Mouse (Mus musculus) frontal cortex, postnatal 25 days (tissue): Measurements from ENCODE around the gene Ccdc34.
"Not testable (repeated sequence)": the region's sequence is repeated elsewhere in the genome, so short reads cannot be mapped to it uniquely, and the experiment has no call there.

Source experiments
- DNase-seq, 2 experiments: peaks; one replicate each; pipeline ENCODE4 v3.0.0; 2022; ENCODE audit warnings: low spot score in 2 of 2

Gene Ccdc34

DNA sequence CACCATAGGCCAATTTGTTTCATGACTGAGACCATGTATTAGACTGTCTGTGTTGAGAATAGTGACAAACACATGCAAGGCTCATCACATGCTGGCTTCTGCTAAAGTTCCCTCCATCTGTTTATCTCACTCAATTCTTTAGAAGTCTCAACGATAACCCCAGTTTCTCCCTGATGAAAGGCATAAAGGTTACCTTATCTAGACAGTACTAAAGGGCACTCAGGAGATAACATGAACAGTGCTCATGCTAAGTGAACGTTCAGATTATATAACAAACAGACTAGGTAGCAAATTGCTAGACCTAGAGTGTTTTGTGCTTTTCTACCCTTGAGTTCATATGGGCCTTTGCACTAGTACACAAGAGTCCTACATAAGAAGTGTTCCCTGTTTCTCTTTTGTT, 59.6 kb downstream of the Ccdc34 start:
- no peak for DNase-seq

DNA sequence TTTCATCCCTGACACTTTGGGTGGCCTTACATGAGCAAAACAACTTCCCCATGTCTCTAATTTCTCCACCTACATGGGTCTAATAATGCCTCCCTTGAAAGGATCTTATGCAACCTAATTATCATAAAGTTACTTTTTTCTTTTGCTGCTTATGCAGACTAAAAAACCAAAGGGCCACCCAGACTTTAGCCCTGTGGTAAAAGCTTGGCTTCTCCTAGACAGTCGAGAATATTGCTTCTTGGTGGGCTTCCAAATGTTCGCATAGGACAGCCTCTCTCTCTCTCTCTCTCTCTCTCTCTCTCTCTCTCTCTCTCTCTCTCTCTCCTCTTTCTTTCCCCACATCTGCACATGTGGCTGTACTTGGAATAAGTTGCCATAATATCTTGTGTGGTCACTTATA, 60.0 kb downstream of the Ccdc34 start:
- DNase-seq: no peak

DNA sequence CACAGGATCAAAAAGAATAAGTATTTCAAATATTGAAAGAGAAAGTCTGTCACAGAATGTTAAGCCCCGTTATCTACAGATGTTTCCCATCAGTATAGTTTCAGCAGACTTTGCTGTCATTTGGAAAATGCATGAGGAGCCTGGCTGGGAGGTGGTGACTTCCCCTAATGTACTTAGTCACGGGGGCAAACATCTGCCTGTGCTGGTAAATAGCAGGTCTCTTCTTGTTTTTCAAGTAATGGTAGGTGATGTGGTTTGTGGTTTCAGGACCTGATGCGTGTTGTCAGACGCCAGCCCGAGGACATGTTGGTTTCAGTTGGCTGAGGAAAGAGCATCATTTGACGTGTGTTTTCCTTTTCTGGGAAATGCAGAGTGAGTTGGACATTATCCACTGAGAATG, 62.9 kb downstream of the Ccdc34 start:
- DNase-seq: no peak

DNA sequence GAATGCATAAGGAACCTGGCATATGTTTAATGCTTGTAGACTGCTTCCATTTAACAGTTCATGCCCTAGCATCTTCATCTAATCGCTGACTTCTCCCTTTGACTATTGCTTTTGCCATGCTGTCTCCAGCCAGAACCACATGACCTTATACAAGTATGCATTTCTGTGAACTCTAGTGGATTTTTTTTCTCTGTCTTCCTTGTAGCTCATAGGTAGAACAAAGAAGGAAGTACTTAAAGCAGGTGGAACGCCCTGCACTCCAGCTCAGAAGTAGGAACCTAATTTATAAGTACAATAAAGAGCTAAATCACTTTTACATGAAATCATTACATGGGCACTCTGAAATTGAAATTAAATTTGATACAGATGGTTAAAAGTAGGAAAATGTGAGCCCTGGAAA, 65.4 kb downstream of the Ccdc34 start:
- no peak for DNase-seq

DNA sequence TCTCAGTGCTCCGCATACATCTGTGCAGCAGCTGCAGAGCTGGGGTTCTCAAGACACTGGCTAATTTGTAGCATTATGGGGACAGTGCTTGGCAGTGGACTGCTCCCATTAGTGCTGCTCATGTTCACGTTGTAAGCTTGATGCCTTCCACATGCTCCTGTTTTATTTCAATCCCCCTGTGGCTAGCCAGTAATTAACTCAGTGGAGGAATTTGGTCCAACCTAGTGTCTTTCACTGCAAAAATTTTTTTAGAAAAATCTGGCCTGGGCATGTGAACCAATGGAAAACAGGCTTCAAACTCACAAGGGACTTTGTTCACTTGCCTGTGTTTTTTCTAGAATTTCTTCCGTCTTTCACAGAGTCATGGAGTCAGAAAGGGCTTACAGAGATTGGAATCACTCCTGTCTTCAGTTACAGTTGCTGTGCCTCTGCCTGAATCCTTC, 68.1 kb downstream of the Ccdc34 start:
- DNase-seq: no peak

DNA sequence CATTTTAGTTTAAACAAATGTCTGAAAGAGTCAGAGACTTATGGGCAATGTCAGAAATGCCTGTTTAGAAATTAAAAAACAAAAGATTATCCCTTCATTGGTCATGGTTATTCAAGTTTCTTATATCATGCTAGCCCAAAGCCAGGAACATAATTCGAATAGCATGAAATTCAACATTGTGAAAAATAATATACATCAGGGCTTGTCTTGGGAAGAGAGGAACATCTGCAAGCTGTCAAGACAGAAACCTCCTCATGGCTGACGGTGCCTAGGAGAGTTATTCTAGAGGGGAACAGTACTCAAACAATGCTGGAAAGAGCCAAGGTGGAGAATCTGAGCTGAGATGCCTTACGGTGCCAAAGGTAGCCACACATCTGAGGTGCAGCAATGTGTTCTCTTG, 96.5 kb downstream of the Ccdc34 start:
- no peak for DNase-seq

DNA sequence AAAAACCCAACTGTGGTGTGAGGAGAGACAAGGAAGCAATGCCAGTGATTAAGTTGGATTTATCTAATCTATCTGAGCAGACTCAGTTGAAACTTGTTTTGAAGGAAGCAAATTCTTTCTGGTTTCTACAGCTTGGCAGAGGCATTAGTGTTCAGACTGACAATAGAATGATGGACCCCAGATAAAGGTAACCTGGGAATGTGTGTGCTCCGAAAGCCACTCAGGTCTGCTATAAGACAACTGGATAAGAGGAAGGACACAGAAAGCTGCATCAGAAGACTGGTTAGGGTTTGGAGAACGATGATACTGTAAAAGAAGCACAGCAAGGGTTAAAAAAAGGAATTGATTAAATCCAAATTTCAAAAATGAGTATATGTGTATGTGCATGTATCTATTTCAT, 111.8 kb downstream of the Ccdc34 start:
- no peak for DNase-seq

DNA sequence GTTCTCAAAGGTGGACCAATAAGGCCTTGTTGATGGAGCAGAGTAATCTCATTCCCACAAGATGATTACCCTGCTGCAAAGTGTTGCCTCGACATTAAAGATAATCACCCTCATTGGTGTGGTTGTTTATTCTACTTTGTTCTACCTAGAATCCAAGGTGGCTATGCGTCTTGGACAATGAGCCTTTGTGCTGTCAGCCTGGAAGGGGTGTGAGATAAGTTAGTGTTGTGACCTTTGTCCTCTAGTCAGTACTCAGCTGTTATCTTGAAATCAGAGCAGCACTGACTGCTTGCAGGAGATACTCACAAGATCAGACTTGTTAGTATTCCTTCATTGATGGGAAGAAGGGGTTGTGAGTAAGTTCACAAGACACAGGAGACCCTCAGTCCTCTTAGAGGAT, 114.0 kb downstream of the Ccdc34 start:
- no peak for DNase-seq

DNA sequence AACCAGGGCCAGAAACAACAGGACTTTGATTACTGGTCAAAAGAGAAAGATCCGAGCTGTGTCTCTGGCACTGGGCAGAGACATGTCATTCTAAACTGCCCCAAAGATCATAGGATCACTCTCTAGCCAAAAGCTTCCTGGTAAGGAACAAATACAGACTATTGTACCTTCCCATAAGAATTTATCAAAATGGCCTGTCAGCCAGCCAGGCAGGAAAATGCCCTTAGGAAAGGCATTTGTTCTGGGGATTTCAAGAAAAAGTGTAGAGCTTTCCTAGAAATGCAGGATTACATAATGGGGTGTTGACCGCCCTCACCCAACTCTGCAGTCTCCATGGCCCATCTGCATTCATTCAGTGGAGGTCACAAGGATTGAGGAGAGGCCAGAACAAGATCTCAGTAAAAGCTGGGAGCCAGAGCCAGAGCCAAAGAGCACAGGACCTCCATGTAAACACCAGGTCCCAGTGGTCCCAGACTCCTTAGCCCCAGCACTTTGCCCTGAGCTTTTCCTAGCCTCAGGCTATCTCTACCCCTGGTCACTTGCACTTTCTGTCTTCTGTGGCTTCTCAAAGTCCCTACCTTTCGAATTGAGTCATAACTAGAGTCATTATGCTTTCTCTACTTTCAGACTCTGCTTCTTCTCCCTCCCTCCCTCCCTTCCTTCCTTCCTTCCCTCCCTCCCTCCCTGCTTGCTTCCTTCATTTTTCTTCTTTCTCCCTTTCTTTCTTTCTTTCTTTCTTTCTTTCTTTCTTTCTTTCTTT, 115.9 kb downstream of the Ccdc34 start:
- no peak for DNase-seq

DNA sequence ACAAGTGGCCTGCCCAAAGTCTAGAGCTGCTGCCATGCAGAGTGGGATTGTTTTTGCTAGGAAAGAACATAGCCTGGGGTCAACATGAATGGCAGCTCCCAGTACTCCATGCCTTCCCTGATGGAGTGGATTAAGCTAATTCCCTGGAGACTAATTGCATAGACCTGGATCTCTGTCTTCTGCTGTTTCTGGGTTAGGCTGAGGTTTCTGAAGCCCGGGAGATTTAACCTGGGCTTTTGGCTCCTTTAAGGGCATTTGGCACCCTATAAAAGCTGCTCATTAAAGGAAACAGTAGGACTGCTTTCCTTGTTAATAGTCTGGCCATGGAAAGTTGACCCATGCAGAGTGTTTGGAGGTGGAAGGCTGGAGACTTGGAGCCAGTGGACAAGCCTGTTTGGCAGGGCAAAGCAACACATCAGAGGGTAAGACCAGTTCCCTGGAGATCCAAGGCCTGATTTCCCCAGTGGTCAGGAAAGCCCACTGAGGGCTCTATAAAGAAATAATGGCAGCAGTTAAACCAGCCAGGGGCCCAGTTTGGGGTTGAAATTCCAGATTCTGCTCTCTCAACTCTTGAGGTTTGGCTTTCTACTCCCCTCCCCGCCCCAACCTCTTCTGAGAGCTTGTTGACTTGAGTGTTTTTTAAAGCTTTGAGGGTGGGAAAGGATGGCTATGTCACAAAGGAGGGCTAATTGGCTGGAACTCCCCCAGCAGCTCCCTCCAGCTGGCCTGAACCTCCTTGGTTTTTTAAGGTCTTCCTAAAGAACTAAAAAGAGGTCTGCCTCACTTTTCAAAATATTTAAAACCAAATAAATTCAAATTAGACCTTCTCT, 117.4 kb downstream of the Ccdc34 start:
- DNase-seq: peak in 1 of 2 experiments; percentile 5

DNA sequence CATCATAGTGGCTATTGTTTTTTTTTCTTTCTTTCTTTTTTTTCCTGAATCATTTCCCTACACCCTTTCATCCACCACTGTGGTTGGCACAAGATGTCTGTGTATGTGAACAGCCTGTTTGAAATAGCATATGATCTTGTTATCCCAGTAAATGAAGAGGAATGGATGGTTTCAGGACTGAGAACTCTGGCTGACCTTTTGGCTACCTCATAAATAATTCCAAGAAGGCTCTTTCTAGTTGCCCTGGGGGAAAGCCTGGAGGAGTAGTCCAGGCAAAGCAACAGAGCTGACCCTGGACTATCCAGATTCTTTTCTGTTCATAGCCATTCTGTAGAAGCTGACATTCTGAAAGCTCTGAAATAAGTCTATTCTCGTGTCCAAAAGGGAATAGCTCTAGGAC, 119.7 kb downstream of the Ccdc34 start:
- no peak for DNase-seq

DNA sequence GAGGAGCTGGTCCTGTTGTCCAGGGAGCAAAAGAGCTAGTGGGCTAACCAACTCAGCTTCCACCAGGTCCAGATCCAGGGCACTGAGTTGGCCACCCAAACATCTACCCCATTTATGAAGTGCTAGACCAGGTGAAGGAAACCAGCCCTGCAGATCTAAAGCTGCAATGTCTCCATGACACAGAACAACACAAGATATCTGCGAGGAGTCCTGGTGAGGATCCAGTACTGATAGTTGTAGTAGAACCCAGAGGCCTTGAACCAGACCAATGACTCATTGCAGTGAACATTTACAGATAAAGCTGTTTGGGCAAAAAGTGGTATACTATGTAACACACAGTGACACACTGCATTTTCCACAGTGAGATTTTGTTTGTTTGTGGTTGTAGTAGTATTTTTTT, 120.5 kb downstream of the Ccdc34 start:
- no peak for DNase-seq

DNA sequence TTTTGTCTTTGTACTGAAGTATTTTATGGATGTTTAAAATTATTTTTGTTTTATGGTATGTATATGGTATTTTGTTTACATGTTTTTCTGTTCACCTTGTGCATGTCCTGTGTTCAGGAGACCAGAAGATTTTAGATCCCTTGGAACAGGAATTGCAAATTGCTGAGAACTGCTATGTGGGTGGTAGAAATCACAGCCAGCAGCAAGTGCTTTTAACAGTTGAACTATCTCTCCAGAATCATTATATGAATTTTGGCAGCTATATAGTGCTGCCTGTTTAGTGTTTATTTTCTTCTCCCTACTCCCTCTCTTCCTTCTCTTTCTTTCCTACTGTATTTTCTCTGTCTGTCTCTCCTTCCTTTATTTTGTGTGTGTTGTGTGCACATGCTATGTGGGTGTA, 130.4 kb downstream of the Ccdc34 start:
- DNase-seq: not testable (repeated sequence)

DNA sequence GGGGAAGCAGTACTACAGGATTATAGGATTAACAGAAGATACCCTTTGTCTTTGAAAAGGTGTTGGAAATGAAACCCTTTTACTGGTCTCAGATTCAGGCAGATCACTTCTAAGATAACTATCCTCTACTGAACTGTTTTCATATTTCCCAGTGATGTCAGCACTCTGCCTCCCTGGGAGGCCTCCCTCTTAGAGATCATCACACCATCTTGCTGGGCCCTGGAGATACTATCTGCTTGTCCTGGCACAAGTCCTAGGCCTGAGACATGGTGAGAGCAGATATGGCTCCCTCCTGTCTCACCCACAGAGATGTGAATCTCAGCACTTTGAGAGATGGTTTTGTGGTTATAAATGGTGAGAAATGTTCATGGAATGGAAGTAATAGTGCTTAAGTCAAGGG, 131.6 kb downstream of the Ccdc34 start:
- no peak for DNase-seq

DNA sequence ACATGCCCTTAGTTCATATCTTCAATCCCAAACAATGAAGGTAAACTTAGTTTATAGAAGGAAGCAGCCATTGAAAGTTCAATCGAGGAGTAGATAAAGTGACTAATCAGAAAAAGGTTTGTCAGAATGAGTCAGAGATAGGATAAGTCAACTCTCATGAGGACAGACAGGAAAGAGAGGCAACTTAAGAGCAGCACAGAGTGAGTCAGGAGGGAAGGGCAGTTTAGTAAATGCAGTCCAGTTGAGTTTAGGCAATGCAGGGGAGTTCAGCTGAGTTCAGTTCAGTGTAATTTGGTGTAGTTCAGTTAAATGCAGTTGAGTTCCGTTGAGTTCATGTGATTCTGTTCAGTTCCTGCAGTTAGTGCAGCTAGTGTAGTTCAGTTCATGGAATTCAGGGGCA, 138.7 kb downstream of the Ccdc34 start:
- DNase-seq: no peak

DNA sequence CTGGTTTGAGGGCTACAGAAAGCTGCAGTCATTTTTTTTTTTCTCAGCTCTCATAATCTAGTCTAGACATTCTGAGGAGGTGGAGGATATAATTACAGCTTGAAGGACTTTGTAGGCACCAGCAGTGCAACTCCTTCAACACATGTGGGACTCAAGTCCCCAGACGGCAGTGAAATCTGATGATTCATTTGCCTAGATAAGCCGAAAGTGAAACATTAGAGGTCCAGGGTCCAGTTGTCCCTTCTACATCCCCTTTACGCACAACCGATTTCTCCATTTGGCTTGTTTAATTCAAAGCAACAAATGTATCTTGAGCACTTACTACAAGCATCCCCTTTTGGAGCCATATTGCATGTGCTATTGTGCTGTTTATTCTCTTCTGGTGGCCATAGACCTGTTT, 147.4 kb downstream of the Ccdc34 start:
- no peak for DNase-seq

DNA sequence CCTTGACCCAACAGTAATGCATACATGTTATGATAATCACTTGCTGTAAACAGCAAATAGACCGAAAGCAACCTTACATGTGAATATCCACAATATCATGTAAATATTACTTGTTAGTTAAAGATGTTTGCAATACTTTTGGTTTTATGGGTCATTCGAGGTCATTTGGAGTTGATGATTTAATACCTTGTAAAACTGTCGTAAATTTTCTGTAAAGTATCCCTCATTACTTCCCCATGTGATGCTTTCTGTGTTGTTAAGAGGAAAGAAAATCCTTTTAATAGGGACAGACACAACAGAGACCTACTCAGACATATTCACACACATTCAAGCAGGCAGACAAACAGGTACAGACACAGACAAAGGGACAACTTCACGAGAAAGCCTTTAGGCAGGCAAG, 150.1 kb downstream of the Ccdc34 start:
- no peak for DNase-seq

DNA sequence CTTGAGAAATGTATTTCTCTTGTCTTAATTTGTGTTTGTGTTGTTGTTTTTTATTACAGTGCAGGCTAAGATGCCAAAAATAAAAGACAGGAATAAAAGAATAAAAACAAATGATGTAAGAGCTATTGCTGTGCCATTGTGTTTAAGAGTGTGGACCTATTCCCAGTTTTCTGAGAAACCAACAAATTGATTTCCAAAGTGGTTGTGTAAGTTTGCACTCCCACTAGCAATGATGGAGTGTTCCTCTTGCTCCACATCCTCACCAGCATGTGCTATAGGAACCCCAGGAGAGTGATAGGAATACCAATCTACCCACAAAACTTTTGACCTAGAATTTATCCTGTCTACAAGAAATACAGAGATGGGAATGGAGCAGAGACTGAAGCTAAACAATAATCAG, 150.7 kb downstream of the Ccdc34 start:
- no peak for DNase-seq

DNA sequence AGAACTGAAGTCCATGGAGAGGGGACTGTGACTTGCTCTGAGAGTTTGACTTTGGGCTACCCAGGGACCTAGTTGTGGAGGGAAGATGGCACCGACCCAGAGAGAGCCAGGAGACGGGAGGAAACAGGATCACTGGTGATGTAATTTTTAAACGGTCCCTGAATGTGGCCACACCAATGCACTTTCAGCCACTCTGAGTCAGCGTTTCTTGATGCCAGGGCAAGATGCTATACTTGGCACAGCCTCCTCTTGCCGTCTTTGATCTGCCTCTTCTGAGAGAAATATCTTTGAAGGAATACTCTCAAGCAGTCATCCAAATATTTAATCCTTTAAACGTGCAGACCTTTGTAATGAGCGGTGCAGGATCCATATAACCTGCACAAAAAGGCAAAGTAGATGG, 154.8 kb downstream of the Ccdc34 start:
- DNase-seq: no peak

DNA sequence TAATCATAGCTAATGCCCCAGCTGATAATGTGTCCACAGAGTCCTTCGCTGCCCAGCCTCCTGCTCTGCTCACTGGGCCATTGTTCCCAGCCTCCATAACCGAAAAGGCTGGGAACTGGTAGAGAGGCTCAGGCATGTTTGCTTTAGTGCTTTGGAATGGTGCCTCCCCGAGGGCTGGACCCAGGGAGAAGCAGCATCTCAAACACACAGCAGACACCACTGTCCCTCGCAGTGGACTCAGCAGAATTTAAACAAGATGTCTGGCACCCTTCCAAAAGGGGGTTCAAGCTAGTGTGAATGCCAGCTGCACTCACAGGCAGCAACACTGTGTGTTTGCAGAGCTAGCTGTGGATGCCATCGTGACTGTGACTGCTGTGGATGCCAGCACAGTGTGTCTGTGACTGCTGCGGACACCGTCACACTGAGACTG, 156.2 kb downstream of the Ccdc34 start:
- DNase-seq: no peak

DNA sequence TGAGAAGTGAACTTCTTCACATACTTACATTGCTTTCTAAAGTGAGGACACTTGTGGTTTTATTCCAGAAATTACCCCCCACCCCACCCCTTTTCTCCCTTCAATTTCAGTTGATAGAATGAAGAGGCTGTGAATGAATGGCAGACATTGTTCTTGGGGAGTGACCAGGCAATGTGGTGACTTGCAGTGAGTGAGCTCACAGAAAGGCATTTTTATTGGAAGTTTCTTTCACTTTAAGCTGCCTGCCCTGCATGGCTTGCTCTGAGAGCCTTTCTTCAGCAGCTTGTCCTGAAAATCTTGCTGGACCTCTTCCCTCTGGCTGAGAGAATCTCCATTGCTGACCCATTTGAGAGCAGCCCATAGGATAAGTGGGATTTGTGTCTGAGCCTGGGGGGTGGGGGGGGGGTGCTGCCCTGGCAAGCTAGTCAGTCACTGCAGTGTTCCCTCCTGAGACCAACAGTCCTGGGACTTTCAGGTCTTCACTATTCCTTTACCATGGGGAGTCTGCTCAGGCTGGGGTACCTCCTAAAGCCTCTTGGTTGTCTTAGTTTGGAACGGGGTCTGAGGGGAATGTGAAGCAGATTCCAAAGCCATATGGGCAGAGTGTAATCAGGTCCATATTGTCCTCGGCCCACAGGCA, 159.3 kb downstream of the Ccdc34 start:
- no peak for DNase-seq

DNA sequence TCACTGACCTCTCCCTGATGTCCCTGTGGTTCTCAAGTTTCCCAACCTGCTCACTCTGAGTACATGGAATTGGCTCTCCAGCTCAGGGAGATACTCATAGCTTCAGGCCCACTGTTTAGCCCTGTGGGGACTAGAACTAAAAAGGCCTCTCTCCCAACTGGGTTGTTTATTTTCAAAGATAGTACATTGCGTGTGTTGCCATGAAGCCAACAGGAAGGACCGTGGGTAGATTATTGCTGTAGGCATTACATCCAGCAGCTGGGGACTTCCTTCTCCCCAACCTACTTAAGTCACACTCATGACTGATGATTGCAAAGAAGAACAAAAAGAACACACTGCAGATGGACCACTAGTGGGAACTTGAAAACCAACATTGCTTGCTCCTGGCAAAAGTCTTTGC, 159.8 kb downstream of the Ccdc34 start:
- DNase-seq: no peak

DNA sequence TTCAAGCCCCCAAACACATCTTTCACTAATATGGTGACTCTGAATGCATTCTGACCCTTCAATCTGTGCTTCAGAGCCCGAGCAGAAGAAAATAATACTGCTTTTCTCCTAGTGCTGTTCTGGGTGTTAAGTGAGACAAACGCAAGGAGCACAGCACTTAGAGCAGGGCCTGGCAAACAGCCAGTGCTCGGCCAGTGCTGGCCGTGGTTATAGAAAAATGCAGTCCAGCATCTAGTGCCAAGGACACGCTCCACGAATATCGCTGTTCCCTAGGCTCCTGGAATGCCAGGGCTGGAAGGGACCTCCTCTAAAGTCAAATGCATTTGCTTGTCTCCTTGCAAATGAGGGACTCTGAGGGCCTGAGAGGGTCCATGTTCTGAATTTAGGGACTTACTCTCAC, 160.3 kb downstream of the Ccdc34 start:
- DNase-seq: no peak
